Mouse (Mus musculus): ENCODE measurements around the gene Pdzph1.

DNA sequence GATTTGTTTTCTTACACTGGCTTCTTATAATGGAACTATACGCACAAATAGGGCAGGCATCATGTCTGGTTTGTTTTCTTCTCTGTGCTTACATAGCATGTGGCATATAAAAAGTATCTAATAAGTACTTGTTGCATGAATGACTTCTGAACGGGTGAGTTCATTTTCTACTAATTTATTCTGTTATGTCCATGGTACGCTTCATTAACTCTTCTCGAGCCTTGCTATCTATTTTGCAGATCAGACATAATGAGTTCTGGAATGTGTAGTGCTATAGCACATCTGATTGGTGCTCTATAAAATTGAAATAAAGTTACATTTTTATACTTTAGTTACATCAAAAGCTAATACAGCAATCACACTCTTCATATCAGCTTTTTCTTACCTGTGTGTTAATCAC is 71.2 kb downstream of the Pdzph1 start:
- TF ChIP-seq TAL1 (conservative IDR thresholded peaks at IDR 0.05; ENCODE audit: low read depth, low read length) (no peak), GATA1 (IDR thresholded peaks at IDR 0.05; ENCODE audit: borderline replicate concordance, low read length) (no peak), CTCF (IDR thresholded peaks at IDR 0.05; ENCODE audit: low read depth, low read length) (no peak)

Measured in G1E (cell line).